Mouse (Mus musculus): ENCODE measurements around the gene Il12a.
"Not testable (repeated sequence)": the region's sequence is repeated elsewhere in the genome, so short reads cannot be mapped to it uniquely, and the experiment has no call there.

Il12a gene

DNA sequence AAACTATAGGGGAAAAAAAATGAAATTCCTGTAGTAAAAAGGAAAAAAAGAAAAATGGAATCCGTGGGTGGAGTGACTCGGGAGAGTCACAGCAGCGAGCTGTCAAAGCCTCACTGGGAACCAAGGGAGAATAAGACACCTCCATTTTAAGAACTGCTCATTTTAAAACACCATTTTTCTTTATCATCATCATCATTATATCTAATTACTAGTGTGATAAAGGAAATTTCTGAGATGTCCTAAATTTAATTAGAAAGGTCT, 53.0 kb downstream of the Il12a start:
- DNase-seq, result no peak

DNA sequence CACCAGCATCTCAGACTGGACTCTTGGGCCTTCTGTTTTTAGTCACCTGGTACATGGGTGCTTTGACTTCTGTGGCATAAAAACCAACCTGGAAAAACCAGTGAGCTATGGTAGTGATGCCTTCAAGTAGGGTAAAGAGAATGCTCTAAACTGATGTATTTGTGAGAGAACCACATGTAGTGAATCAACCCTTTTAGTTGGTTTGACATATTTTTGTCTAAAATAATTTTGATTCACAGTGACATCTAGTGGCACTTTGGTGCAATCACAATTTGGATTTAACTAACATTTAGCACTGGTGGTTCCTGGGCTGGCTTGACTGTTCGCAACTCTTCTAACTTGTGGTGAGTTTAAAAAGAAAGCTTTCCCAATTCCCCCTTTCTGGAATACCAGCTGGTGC, 53.7 kb downstream of the Il12a start:
- DNase-seq, result no peak

DNA sequence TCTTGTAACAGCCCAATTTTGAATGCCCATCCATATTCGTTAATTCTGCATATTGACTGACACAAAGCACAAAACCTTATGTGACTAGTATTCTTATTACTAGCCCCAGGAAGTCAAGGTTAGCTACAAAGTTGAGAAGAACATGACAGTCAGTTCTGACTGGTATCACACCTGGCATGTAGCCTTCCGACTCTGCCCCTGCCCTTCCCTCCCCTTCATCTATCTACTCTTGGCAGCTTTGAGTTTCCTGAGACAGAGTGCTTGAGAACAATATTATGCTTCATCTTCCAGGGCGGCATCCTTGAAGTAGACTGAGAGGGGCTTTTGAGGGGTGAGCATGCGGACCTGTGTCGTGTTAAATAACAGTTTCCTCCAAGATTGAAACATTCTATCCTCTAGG, 54.6 kb downstream of the Il12a start:
- DNase-seq, result no peak

DNA sequence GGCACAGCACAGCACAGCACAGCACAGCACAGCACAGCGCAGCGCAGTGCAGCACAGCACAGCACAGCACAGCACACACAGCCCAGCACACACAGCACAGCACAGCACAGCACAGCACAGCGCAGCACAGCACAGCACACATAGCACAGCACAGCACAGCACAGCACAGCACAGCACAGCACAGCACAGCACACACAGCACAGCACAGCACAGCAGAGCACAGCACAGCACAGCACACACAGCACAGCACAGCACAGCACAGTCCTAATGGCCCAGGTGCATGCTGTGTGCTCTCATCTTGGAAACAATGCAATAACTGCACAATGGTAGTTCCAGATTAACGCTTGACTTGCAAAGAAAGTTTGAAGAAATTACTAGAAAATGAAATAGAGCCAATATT, 55.8 kb downstream of the Il12a start:
- not testable (repeated sequence) for DNase-seq

All from lung, postnatal 4 days (tissue).